Mouse (Mus musculus): ENCODE results near the gene Usp49.
"Not testable (repeated sequence)": the region's sequence is repeated elsewhere in the genome, so short reads cannot be mapped to it uniquely, and the experiment has no call there.

Usp49 gene

GRCm38 (mm10) chr17:47630678-47631065, at the start of gene Usp49:
Usp49 (plus strand) TSS chr17:47630690.
- DNase-seq (ENCODE audit: low spot score in 2 of 2), result no peak

- DNase-seq (ENCODE audit: low spot score in 2 of 2), result no peak
These were observed 49.5 kb upstream of the Usp49 start for GRCm38 (mm10) chr17:47580962-47581361.

GRCm38 (mm10) chr17:47588517-47588916, 42.0 kb upstream of the Usp49 start:
- no peak for DNase-seq (ENCODE audit: low spot score in 2 of 2)

GRCm38 (mm10) chr17:47591073-47591472, 39.4 kb upstream of the Usp49 start:
- DNase-seq (ENCODE audit: low spot score in 2 of 2), result no peak

DNA sequence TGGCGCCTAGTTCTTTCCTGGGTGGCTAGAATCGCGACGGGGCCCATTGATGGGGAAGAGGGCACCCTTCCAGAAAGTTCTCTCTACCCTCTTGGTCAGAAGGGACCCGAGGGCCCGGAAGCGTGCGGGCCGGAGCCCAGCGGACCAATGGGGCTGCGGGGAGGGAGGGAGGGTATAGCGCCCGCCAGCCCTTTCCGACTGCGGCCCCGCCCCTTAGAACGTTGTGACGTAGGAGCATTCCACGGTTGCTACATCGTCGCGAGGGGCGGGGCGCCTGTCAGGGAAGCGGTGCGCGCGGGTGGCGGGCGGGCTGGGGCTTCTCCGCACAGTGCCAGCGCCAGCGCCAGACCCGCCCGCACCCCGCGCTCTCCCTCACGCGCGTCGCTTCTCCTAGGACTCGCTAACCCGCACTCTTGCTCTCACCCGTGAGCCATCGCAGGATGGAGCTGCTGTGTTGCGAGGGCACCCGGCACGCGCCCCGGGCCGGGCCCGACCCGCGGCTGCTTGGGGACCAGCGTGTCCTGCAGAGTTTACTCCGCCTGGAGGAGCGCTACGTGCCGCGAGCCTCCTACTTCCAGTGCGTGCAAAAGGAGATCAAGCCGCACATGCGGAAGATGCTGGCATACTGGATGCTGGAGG, 37.2 kb upstream of the Usp49 start:
- peak; percentile 94 to 96 for DNase-seq (ENCODE audit: low spot score in 2 of 2)

DNA sequence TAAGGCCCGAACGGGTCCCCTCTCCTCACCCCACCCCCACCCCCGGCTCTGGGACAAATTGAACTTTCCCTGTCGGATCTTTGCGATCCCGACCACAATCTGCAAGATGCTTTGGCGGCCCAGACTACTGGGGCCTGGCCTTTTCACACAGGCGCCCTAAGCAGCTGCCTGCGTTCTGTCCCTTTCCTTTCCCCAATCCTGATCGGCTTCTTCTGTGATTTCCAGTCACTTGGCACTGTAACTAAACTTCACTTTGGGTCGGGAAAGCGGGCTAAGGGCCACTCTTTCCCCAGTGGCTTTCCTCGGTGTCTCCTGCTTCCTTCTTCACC, 36.7 kb upstream of the Usp49 start:
- no peak for DNase-seq (ENCODE audit: low spot score in 2 of 2)

DNA sequence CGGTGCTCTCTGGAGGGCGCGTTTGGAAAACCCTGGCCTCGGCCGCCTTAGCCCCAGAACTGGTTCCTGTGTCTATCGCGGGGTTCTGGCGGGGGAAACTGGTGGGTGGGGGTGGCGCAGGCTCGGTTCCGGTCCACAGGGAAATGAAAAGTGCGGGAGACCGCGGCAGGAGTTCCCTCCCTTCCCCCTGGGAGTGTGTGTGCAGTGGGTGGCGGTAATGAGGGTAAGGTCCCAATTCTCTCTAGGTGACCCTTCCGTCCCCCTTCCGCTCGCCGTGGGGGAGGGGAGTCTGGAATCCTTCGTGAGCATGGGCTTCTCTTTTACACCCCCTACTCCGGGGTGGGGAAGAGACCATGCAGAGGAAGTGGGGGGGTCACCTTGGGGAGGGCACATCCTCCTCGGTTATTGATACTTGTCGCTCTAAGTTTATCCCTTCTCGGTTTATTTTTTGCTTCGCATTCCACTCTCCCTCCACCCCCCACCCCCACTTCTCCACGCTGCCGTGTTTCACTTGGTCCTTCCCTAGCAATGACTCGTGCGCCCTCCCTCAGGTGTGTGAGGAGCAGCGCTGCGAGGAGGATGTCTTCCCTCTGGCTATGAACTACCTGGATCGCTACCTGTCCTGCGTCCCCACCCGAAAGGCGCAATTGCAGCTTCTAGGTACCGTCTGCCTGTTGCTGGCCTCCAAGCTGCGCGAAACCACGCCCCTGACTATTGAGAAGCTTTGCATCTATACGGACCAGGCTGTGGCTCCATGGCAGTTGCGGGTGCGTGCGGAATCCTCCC, 36.1 kb upstream of the Usp49 start:
- peak in 1 of 2 experiments; percentile 37 for DNase-seq (ENCODE audit: low spot score in 2 of 2)

- no peak for DNase-seq (ENCODE audit: low spot score in 2 of 2)
These were observed 35.6 kb upstream of the Usp49 start for GRCm38 (mm10) chr17:47594969-47595247.

GRCm38 (mm10) chr17:47595248-47596161, 35.0 kb upstream of the Usp49 start:
- peak in 1 of 2 experiments; percentile 48 for DNase-seq (ENCODE audit: low spot score in 2 of 2)

- DNase-seq (ENCODE audit: low spot score in 2 of 2), result no peak
These were observed 34.2 kb upstream of the Usp49 start for GRCm38 (mm10) chr17:47596162-47596838.

GRCm38 (mm10) chr17:47596839-47597164, 33.7 kb upstream of the Usp49 start:
- DNase-seq (ENCODE audit: low spot score in 2 of 2), result no peak

- no peak for DNase-seq (ENCODE audit: low spot score in 2 of 2)
These were observed 33.2 kb upstream of the Usp49 start for GRCm38 (mm10) chr17:47597261-47597660.

- peak; percentile 44 to 58 for DNase-seq (ENCODE audit: low spot score in 2 of 2)
These were observed 32.5 kb upstream of the Usp49 start for GRCm38 (mm10) chr17:47597838-47598579.

- not testable (repeated sequence) for DNase-seq (ENCODE audit: low spot score in 2 of 2)
These were observed 31.7 kb upstream of the Usp49 start for GRCm38 (mm10) chr17:47598580-47599304.

DNA sequence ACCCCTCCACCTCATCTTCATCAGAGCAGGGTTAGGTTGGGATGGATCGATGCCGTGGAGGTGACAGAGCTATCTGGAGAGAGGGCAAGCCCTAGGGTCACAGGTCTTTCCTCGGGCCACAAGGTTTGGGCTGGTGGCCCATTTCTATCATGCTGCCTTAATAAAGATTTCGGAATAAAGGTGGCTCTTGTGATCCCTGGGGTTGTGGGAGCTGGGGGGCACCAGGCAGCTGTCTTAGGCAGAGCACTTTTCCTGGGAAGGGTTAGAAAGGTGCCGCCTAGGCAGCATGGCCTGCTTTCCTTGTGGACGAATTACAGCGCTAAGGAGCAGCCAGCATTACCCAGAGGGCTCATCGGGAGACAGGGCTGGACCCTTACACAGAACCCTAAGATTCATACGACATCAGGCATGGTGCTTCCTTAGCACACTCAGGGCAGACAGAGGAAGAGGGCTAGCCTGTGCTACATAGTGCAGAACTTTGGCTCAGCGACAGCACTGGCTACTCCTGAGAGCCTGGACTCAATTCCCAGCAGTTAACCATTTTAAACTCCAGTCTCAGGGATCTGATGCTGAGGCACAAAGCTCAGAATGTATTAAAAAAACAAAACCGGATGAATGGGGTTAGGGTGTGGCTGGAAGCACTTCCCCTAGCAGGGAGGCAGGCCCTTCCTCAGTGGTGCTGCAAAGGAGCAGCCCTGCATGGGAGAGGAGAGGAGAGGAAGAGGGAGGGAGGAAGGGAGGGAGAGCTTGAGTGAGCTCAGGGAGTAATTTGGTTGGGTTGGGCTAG, 30.8 kb upstream of the Usp49 start:
- DNase-seq (ENCODE audit: low spot score in 2 of 2), result no peak

GRCm38 (mm10) chr17:47600601-47601388, 29.7 kb upstream of the Usp49 start:
- DNase-seq (ENCODE audit: low spot score in 2 of 2), result no peak

DNA sequence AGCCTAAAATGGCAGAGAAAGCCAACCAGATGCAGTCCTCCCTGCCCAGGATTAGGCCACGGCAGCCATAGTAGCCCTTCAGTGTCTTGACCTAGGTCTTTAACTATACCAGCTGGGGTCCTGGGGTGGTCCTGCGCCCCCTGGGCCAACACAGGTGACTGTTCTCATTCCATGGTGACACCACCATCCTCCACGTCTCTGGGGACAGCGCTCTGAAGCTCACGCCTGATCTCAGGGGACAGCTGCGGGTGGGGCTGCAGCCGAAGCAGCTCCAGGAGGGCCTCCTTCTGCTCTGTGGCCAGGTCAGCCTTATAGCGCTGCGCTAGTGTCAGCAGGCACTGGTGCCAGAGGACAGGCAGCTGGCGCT, 29.1 kb upstream of the Usp49 start:
- DNase-seq (ENCODE audit: low spot score in 2 of 2), result no peak

DNA sequence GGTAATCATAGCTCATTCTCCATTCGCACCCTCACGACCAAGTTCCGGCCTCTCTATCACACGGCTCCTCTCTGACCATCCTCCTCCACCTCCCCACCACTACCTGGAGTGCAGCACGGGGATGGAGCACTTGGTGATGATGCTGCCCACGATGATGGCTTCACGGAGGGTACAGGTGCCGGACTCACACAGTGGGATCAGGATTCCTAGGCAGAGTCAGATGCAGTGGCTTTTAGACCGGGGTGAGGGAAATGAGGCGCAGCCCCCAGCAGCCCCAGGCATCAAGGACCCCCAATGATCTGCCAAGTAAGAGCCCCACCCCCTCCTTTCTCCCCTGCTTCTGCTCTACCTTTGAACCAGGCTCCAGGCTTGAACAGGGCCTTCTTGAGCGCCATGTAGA, 28.2 kb upstream of the Usp49 start:
- no peak for DNase-seq (ENCODE audit: low spot score in 2 of 2)

- DNase-seq (ENCODE audit: low spot score in 2 of 2), result no peak
These were observed 24.3 kb upstream of the Usp49 start for GRCm38 (mm10) chr17:47606220-47606619.
